Mouse (Mus musculus): ENCODE measurements around the gene Gm42674. TPM values are rescaled to one million over a fixed set of nuclear protein-coding genes. Genes with fewer than 3 reads are reported as not detected.

Gm42674 gene
- polyA plus RNA-seq, 1 experiment from 2014 or later, result not detected

DNA sequence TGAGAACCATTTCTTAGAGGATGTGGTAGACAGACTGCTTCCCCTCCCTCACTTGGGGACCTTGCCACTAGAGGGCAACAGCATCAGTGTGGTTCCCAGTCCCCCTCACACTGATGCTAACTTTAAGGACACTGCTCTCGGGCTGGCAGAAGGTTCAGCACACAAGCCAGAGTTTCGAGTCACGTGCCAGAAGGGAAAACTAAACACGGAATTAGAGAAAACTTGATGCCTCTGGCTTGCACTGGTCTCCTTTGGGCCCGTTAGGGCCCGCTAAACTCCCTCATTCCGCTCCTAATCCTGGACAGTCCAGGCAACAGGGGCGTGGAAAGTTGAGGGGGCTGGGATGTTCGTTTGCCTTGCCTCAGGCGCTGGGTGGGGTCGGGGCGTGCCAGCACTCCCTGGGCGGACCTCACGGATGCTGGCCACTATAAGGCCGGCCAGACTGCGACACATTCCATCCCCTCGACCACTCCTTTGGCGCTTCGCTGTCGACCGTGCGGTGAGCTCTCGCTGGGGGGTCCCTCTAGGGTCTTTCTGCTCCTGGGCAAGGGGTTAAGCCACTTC lies 11.1 kb downstream of the Gm42674 start, which contains the start of gene S100a6:
TSS of gene S100a6 (plus strand) at position 155 of the 564 bp plus-strand sequence.
- peak; percentile 63 for ATAC-seq
- Histone ChIP-seq H3K4me1 (ENCODE audit: control insufficient read depth, insufficient read depth, low read length) (peaks cover 3% of the 10 kb centered on the region; the same call in 1 of the 2 replicates), H3K27me3 (ENCODE audit: control insufficient read depth, insufficient read depth, low read depth, low read length) (peaks cover 5% of the 10 kb centered on the region; the same call in 1 of the 2 replicates), H3K4me2 (ENCODE audit: low read length) (peak within 1 kb of the TSS; percentile 68), H3K4me3 (ENCODE audit: low read depth, low read length) (peak within 1 kb of the TSS; percentile 31), H3K9me3 (replicated peaks; ENCODE audit: control insufficient read depth, low read length, poor library complexity, severe bottlenecking) (no peaks in the 10 kb centered on the region), H3K27ac (ENCODE audit: low read length) (no peak within 1 kb of the TSS), H3K9ac (ENCODE audit: low read depth, low read length) (peak within 1 kb of the TSS; percentile 48; the same call in 1 of the 2 replicates), H3K36me3 (ENCODE audit: control insufficient read depth, insufficient read depth, low read length) (no peaks in the 10 kb centered on the region)
- under 1% methylated on average over 23 of the region's 23 CpGs for WGBS

DNA sequence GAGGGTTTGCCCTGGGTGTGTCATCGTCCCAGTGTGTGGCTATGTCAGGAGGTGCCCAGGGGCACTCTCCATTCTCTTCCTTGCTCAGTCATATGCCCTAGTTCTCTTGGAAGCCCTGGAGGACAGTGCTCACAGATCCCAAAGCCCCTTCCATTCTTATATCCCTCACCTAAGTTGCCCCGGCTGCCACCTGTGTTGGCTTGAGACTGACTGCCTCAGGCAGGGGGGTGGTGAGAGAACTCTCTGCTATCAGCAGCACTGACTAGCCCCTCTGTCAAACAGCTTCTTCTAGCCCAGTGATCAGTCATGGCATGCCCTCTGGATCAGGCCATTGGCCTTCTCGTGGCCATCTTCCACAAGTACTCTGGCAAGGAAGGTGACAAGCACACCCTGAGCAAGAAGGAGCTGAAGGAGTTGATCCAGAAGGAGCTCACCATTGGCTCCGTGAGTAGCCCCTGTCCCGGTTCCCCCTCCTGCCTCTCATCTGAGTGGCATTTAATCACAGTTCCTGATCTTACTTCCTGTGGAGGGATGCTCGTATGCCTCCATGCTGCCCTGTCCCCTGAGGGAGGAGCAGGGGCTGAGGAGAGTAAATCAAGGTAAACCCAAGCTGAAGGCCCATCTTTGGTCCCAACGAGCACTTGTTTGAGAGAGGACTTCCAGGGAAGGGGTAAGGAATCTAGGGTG lies 11.9 kb downstream of the Gm42674 start:
- WGBS, result 80% methylated on average over 7 of the region's 7 CpGs
- ATAC-seq, result peak; percentile 46; the same call in 1 of the 2 replicates
- H3K4me3 ChIP-seq (ENCODE audit: low read depth, low read length), result no peak overlapping the region

DNA sequence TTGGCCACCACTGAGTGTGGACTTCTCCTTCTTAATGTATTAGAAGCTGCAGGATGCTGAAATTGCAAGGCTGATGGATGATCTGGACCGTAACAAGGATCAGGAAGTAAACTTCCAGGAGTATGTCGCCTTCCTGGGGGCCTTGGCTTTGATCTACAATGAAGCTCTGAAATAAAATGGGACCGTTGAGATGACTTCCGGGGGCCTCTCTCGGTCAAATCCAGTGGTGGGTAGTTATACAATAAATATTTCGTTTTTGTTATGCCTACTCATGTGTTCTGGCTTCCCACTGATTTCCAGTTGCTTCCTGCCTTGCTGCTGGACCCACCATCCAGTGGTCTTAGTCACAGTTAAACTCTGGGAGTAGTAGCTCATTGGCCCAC lies 12.4 kb downstream of the Gm42674 start:
- H3K9me3 ChIP-seq (replicated peaks; ENCODE audit: control insufficient read depth, low read length, poor library complexity, severe bottlenecking), result no peaks in the 10 kb centered on the region
- WGBS, result 88% methylated on average over 6 of the region's 6 CpGs
- H3K9ac ChIP-seq (ENCODE audit: low read depth, low read length), result no peak overlapping the region
- H3K27ac ChIP-seq (ENCODE audit: low read length), result no peak overlapping the region
- H3K4me1 ChIP-seq (ENCODE audit: control insufficient read depth, insufficient read depth, low read length), result peaks cover 3% of the 10 kb centered on the region; the same call in 1 of the 2 replicates
- no peak overlapping the region for H3K4me3 ChIP-seq (ENCODE audit: low read depth, low read length)
- H3K27me3 ChIP-seq (ENCODE audit: control insufficient read depth, insufficient read depth, low read depth, low read length), result peaks cover 5% of the 10 kb centered on the region; the same call in 1 of the 2 replicates
- H3K4me2 ChIP-seq (ENCODE audit: low read length), result no peak overlapping the region
- no peak for ATAC-seq
- no peaks in the 10 kb centered on the region for H3K36me3 ChIP-seq (ENCODE audit: control insufficient read depth, insufficient read depth, low read length)

More for the DNA sequence above, 11.9 kb downstream of the Gm42674 start:
- no peaks in the 10 kb centered on the region for H3K9me3 ChIP-seq (replicated peaks; ENCODE audit: control insufficient read depth, low read length, poor library complexity, severe bottlenecking)
- peak overlapping the region; percentile 68 for H3K4me2 ChIP-seq (ENCODE audit: low read length)
- no peaks in the 10 kb centered on the region for H3K36me3 ChIP-seq (ENCODE audit: control insufficient read depth, insufficient read depth, low read length)
- no peak overlapping the region for H3K27ac ChIP-seq (ENCODE audit: low read length)
- peaks cover 3% of the 10 kb centered on the region; the same call in 1 of the 2 replicates for H3K4me1 ChIP-seq (ENCODE audit: control insufficient read depth, insufficient read depth, low read length)
- H3K9ac ChIP-seq (ENCODE audit: low read depth, low read length), result no peak overlapping the region
- H3K27me3 ChIP-seq (ENCODE audit: control insufficient read depth, insufficient read depth, low read depth, low read length), result peaks cover 5% of the 10 kb centered on the region; the same call in 1 of the 2 replicates

DNA sequence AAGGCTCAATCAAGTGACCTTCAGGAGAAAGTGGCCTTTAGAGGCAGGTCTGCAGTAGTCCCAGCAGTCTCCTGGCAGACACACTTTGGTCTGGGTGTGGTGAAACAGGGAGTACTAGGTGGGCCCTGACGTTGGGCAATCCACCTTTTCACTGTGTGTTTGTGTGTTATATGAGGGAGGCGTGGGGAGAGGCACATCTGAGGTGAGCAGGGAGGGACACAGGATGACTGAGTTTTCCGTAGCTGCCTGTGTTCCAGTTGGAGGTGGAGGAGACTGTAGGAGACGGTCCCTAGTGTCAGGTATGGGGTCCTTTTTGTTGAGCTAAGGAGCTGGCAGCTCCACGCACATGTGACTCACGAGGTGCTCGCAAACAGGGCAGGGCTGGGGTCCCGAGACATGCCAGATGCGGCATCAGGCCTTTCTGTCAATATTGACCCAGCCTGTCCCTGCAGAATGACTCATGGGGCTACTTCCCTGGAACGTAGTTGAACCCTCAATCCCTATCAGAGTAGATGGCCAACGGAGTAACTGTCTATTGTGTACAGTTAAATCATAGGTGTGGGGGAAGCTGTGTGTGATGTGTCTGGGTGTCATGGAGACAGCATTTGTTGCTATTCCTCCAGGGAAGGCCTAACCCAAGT lies 13.0 kb downstream of the Gm42674 start:
- 82% methylated on average over 11 of the region's 11 CpGs for WGBS
- Histone ChIP-seq H3K36me3 (ENCODE audit: control insufficient read depth, insufficient read depth, low read length) (no peaks in the 10 kb centered on the region), H3K4me2 (ENCODE audit: low read length) (no peak overlapping the region), H3K27me3 (ENCODE audit: control insufficient read depth, insufficient read depth, low read depth, low read length) (peaks cover 5% of the 10 kb centered on the region; the same call in 1 of the 2 replicates), H3K9ac (ENCODE audit: low read depth, low read length) (no peak overlapping the region), H3K4me1 (ENCODE audit: control insufficient read depth, insufficient read depth, low read length) (peaks cover 3% of the 10 kb centered on the region; the same call in 1 of the 2 replicates), H3K9me3 (replicated peaks; ENCODE audit: control insufficient read depth, low read length, poor library complexity, severe bottlenecking) (no peaks in the 10 kb centered on the region), H3K4me3 (ENCODE audit: low read depth, low read length) (no peak overlapping the region), H3K27ac (ENCODE audit: low read length) (no peak overlapping the region)
- no peak for ATAC-seq

DNA sequence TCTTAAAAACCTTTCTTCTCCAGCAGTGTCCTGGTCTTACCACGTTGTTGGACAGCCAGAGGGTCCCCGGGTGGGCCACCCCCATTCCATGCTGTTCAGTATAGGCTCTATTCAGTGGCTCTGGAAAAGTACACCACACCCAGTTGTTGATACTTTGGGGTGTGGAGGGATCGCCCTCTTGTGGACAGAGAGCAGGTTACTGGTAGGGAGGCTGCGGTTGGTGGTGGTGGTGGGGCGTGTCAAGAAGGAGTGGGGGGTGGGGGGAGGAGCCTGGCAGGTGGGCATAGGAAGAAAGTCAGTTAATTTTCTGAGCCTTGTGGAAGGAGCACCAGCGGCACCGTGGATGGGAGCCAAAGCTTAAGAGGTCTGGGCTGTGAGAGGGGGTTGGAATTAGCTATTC lies 13.7 kb downstream of the Gm42674 start:
- Histone ChIP-seq H3K27me3 (ENCODE audit: control insufficient read depth, insufficient read depth, low read depth, low read length) (peaks cover 5% of the 10 kb centered on the region; the same call in 1 of the 2 replicates), H3K4me3 (ENCODE audit: low read depth, low read length) (no peak overlapping the region), H3K9ac (ENCODE audit: low read depth, low read length) (no peak overlapping the region), H3K27ac (ENCODE audit: low read length) (no peak overlapping the region), H3K4me2 (ENCODE audit: low read length) (no peak overlapping the region), H3K4me1 (ENCODE audit: control insufficient read depth, insufficient read depth, low read length) (peaks cover 3% of the 10 kb centered on the region; the same call in 1 of the 2 replicates), H3K36me3 (ENCODE audit: control insufficient read depth, insufficient read depth, low read length) (no peaks in the 10 kb centered on the region), H3K9me3 (replicated peaks; ENCODE audit: control insufficient read depth, low read length, poor library complexity, severe bottlenecking) (no peaks in the 10 kb centered on the region)
- 0 out of 2 replicates have a peak, but pooled peaks have one; percentile 43 for ATAC-seq
- 16% methylated on average over 7 of the region's 7 CpGs for WGBS

DNA sequence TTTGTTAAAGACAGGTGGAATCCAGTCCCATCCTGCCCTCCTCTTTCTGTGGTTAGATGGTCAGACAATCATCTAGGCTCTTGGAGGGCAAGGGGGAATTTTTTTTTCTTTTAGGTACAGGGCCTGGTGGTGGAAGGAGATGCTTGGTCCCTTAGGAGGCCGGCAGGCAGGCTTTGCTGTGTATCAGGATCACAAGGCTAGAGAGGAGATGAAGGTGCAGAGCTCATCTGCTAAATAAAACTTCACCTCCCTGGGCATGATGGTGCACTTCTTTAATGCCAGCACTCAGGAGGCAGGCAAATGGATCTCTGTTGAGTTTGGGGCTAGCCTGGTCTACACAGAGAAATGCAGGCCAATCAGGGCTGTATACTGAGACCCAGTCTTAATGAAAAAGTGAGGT lies 14.2 kb downstream of the Gm42674 start:
- Histone ChIP-seq H3K27me3 (ENCODE audit: control insufficient read depth, insufficient read depth, low read depth, low read length) (peaks cover 5% of the 10 kb centered on the region; the same call in 1 of the 2 replicates), H3K4me3 (ENCODE audit: low read depth, low read length) (no peak overlapping the region), H3K9me3 (replicated peaks; ENCODE audit: control insufficient read depth, low read length, poor library complexity, severe bottlenecking) (no peaks in the 10 kb centered on the region), H3K4me1 (ENCODE audit: control insufficient read depth, insufficient read depth, low read length) (peaks cover 3% of the 10 kb centered on the region; the same call in 1 of the 2 replicates), H3K27ac (ENCODE audit: low read length) (no peak overlapping the region), H3K36me3 (ENCODE audit: control insufficient read depth, insufficient read depth, low read length) (no peaks in the 10 kb centered on the region), H3K9ac (ENCODE audit: low read depth, low read length) (no peak overlapping the region), H3K4me2 (ENCODE audit: low read length) (no peak overlapping the region)
- WGBS, result 65% methylated on average over 1 of the region's 1 CpGs
- ATAC-seq, result no peak

DNA sequence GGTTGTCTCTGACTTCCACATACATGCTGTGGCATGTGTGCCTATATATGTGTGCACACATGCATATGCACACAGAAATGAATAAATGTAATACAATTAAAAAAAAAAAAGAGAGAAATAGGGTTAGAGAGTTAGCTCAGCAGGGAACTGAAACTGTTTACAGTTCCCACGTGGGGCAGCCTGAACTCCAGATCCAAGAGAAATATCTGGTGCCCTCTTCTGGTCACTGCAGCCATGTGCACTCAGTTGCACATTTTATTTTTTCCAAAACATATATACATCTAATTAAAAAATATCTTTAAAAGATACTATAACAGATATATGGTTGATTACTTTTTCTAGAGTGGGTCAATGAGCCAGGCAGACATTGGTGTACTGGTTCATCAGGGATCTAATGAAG lies 15.9 kb downstream of the Gm42674 start:
- no peaks in the 10 kb centered on the region for H3K36me3 ChIP-seq (ENCODE audit: control insufficient read depth, insufficient read depth, low read length)
- H3K27me3 ChIP-seq (ENCODE audit: control insufficient read depth, insufficient read depth, low read depth, low read length), result peaks cover 5% of the 10 kb centered on the region; the same call in 1 of the 2 replicates
- H3K4me2 ChIP-seq (ENCODE audit: low read length), result no peak overlapping the region
- H3K4me1 ChIP-seq (ENCODE audit: control insufficient read depth, insufficient read depth, low read length), result peaks cover 3% of the 10 kb centered on the region; the same call in 1 of the 2 replicates
- no peak overlapping the region for H3K27ac ChIP-seq (ENCODE audit: low read length)
- H3K9ac ChIP-seq (ENCODE audit: low read depth, low read length), result no peak overlapping the region
- 14% methylated on average over 1 of the region's 1 CpGs for WGBS
- ATAC-seq, result no peak
- no peaks in the 10 kb centered on the region for H3K9me3 ChIP-seq (replicated peaks; ENCODE audit: control insufficient read depth, low read length, poor library complexity, severe bottlenecking)
- no peak overlapping the region for H3K4me3 ChIP-seq (ENCODE audit: low read depth, low read length)

DNA sequence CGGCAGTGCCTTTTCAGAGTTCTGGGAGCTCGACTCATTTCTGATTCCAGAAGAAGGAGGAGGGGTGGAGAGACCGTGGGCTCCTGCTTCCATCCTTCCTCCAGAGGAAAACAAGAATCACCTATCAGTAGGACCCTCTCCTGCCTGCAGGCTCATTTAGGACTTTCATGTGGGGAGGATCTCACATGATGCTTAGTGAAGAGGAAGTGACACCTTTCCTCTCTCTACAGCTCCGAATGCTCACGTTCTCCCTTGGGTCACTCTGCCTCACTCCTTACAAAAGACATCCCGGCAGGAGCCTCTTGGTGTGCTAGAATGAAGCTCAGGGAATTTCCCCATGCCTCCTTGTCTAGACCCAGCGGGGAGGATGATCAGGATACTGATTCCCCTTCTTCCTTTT lies 19.8 kb downstream of the Gm42674 start:
- ATAC-seq, result no peak
- no peak overlapping the region for H3K4me3 ChIP-seq (ENCODE audit: low read depth, low read length)
- no peak overlapping the region for H3K27ac ChIP-seq (ENCODE audit: low read length)
- no peak overlapping the region for H3K9ac ChIP-seq (ENCODE audit: low read depth, low read length)
- H3K36me3 ChIP-seq (ENCODE audit: control insufficient read depth, insufficient read depth, low read length), result no peaks in the 10 kb centered on the region
- WGBS, result 64% methylated on average over 7 of the region's 7 CpGs
- H3K9me3 ChIP-seq (replicated peaks; ENCODE audit: control insufficient read depth, low read length, poor library complexity, severe bottlenecking), result no peaks in the 10 kb centered on the region
- H3K4me1 ChIP-seq (ENCODE audit: control insufficient read depth, insufficient read depth, low read length), result peaks cover 16% of the 10 kb centered on the region
- H3K4me2 ChIP-seq (ENCODE audit: low read length), result no peak overlapping the region
- H3K27me3 ChIP-seq (ENCODE audit: control insufficient read depth, insufficient read depth, low read depth, low read length), result no peaks in the 10 kb centered on the region
